Mouse (Mus musculus): ENCODE measurements around the gene Exoc3l4. TPM values are rescaled to one million over a fixed set of nuclear protein-coding genes. Genes with fewer than 3 reads are reported as not detected.

The Exoc3l4 gene
- polyA plus RNA-seq, 1 experiment, result 6.1 TPM

DNA sequence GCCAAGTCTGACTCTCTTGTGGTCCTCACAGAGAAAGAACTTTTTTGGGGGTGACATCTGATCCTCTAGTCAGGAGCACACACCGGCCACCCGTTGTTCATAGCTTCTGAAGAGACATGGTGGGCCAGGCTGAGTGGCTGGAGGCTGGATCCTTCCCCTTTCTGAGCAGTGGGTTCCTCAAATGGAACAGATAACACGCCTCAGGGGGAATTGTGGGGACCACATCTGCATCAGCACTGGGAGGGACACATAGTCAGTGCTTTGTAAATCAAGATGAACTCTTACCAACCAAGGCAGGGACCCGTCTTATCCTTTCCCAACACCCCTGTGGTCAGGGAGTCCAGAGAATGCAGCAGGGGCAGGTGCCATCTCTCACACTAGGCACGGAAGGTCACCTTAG lies 3.1 kb downstream of the Exoc3l4 start:
- Histone ChIP-seq H3K9me3 (replicated peaks; ENCODE audit: control insufficient read depth, insufficient read depth, low read length, poor library complexity, severe bottlenecking) (no peaks in the 10 kb centered on the region), H3K4me1 (ENCODE audit: control insufficient read depth, insufficient read depth, low read length) (no peaks in the 10 kb centered on the region), H3K27ac (ENCODE audit: insufficient read depth, low read length) (no peak overlapping the region), H3K36me3 (ENCODE audit: control insufficient read depth, insufficient read depth, low read length, poor library complexity, severe bottlenecking) (no peaks in the 10 kb centered on the region), H3K27me3 (ENCODE audit: control insufficient read depth, insufficient read depth, low read length, poor library complexity, severe bottlenecking) (no peaks in the 10 kb centered on the region), H3K4me3 (ENCODE audit: low read depth, low read length) (no peak overlapping the region), H3K9ac (ENCODE audit: low read depth, poor library complexity, severe bottlenecking) (no peak overlapping the region)
- TF ChIP-seq CTCF (IDR thresholded peaks at IDR 0.05; ENCODE audit: low read depth, low read length) (no peak), EP300 (IDR thresholded peaks at IDR 0.05; ENCODE audit: insufficient read depth, low read depth, low read length) (no peak), POLR2A (IDR thresholded peaks at IDR 0.05; ENCODE audit: insufficient read depth, low read length) (no peak)

GRCm38 (mm10) chr12:111420946-111421709 lies 4.3 kb downstream of the Exoc3l4 start:
- Histone ChIP-seq H3K27me3 (ENCODE audit: control insufficient read depth, insufficient read depth, low read length, poor library complexity, severe bottlenecking) (no peaks in the 10 kb centered on the region), H3K4me3 (ENCODE audit: low read depth, low read length) (no peak overlapping the region), H3K9ac (ENCODE audit: low read depth, poor library complexity, severe bottlenecking) (no peak overlapping the region), H3K4me1 (ENCODE audit: control insufficient read depth, insufficient read depth, low read length) (no peaks in the 10 kb centered on the region), H3K9me3 (replicated peaks; ENCODE audit: control insufficient read depth, insufficient read depth, low read length, poor library complexity, severe bottlenecking) (no peaks in the 10 kb centered on the region), H3K27ac (ENCODE audit: insufficient read depth, low read length) (no peak overlapping the region), H3K36me3 (ENCODE audit: control insufficient read depth, insufficient read depth, low read length, poor library complexity, severe bottlenecking) (no peaks in the 10 kb centered on the region)
- TF ChIP-seq EP300 (IDR thresholded peaks at IDR 0.05; ENCODE audit: insufficient read depth, low read depth, low read length), result no peak
- TF ChIP-seq CTCF (IDR thresholded peaks at IDR 0.05; ENCODE audit: low read depth, low read length), result no peak
- no peak for TF ChIP-seq POLR2A (IDR thresholded peaks at IDR 0.05; ENCODE audit: insufficient read depth, low read length)

DNA sequence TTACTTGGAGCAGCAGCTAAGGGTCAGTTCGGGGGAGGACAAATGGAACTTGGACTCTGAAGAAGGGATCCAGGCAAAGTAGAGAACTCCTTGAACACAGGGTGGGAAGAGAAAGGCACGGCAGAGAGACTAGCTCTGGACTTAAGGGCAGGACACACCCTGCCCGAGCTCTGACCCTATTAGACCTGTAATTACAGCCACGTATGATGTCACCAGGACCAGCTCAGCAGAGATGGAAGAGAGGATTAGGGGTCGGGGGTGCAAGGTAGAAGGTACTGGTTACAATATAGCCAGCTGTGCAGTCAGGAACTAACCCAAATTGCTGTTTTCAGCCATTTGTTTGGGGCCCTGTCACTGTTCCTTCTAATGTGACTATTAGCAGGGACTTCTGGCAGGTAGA lies 6.0 kb downstream of the Exoc3l4 start:
- H3K4me1 ChIP-seq (ENCODE audit: control insufficient read depth, insufficient read depth, low read length), result no peaks in the 10 kb centered on the region
- no peaks in the 10 kb centered on the region for H3K36me3 ChIP-seq (ENCODE audit: control insufficient read depth, insufficient read depth, low read length, poor library complexity, severe bottlenecking)
- no peak overlapping the region for H3K9ac ChIP-seq (ENCODE audit: low read depth, poor library complexity, severe bottlenecking)
- H3K27me3 ChIP-seq (ENCODE audit: control insufficient read depth, insufficient read depth, low read length, poor library complexity, severe bottlenecking), result no peaks in the 10 kb centered on the region
- no peaks in the 10 kb centered on the region for H3K9me3 ChIP-seq (replicated peaks; ENCODE audit: control insufficient read depth, insufficient read depth, low read length, poor library complexity, severe bottlenecking)
- peak overlapping the region; percentile 36 for H3K4me3 ChIP-seq (ENCODE audit: low read depth, low read length)
- no peak overlapping the region for H3K27ac ChIP-seq (ENCODE audit: insufficient read depth, low read length)
- TF ChIP-seq POLR2A (IDR thresholded peaks at IDR 0.05; ENCODE audit: insufficient read depth, low read length), result no peak
- TF ChIP-seq EP300 (IDR thresholded peaks at IDR 0.05; ENCODE audit: insufficient read depth, low read depth, low read length), result no peak
- TF ChIP-seq CTCF (IDR thresholded peaks at IDR 0.05; ENCODE audit: low read depth, low read length), result no peak

- Histone ChIP-seq H3K4me3 (ENCODE audit: low read depth, low read length) (peak overlapping the region; percentile 36), H3K9ac (ENCODE audit: low read depth, poor library complexity, severe bottlenecking) (no peak overlapping the region), H3K36me3 (ENCODE audit: control insufficient read depth, insufficient read depth, low read length, poor library complexity, severe bottlenecking) (no peaks in the 10 kb centered on the region), H3K4me1 (ENCODE audit: control insufficient read depth, insufficient read depth, low read length) (no peaks in the 10 kb centered on the region), H3K27me3 (ENCODE audit: control insufficient read depth, insufficient read depth, low read length, poor library complexity, severe bottlenecking) (no peaks in the 10 kb centered on the region), H3K27ac (ENCODE audit: insufficient read depth, low read length) (no peak overlapping the region), H3K9me3 (replicated peaks; ENCODE audit: control insufficient read depth, insufficient read depth, low read length, poor library complexity, severe bottlenecking) (no peaks in the 10 kb centered on the region)
- TF ChIP-seq POLR2A (IDR thresholded peaks at IDR 0.05; ENCODE audit: insufficient read depth, low read length) (no peak), CTCF (IDR thresholded peaks at IDR 0.05; ENCODE audit: low read depth, low read length) (no peak), EP300 (IDR thresholded peaks at IDR 0.05; ENCODE audit: insufficient read depth, low read depth, low read length) (no peak)
Measured at GRCm38 (mm10) chr12:111423570-111424129, 6.8 kb downstream of the Exoc3l4 start.

- H3K4me1 ChIP-seq (ENCODE audit: control insufficient read depth, insufficient read depth, low read length), result no peaks in the 10 kb centered on the region
- no peak for TF ChIP-seq EP300 (IDR thresholded peaks at IDR 0.05; ENCODE audit: insufficient read depth, low read depth, low read length)
- TF ChIP-seq CTCF (IDR thresholded peaks at IDR 0.05; ENCODE audit: low read depth, low read length), result no peak
- no peak for TF ChIP-seq POLR2A (IDR thresholded peaks at IDR 0.05; ENCODE audit: insufficient read depth, low read length)
- no peaks in the 10 kb centered on the region for H3K36me3 ChIP-seq (ENCODE audit: control insufficient read depth, insufficient read depth, low read length, poor library complexity, severe bottlenecking)
Measured at GRCm38 (mm10) chr12:111424547-111424946, 7.7 kb downstream of the Exoc3l4 start.

DNA sequence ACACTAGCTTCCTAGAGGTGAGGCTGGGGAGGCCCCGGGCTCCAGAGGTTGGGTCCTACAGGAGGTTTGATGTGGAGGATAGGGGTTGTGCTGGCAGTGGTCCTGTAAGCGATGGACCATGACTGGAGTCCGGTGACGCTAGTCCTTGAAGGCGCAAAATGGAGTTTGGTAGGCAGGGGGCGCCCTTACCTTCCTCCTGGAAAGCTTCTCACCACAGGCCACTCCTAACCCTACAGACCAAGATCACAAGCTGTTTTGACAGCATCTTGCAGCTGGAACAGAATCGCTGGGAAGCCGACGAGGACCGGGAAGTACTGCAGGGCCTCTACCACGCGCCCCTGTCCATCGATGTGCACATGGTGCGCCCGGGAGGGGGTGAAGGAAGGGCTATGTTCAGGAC lies 8.4 kb downstream of the Exoc3l4 start:
- Histone ChIP-seq H3K9ac (ENCODE audit: low read depth, poor library complexity, severe bottlenecking) (no peak overlapping the region), H3K36me3 (ENCODE audit: control insufficient read depth, insufficient read depth, low read length, poor library complexity, severe bottlenecking) (no peaks in the 10 kb centered on the region), H3K4me3 (ENCODE audit: low read depth, low read length) (no peak overlapping the region), H3K9me3 (replicated peaks; ENCODE audit: control insufficient read depth, insufficient read depth, low read length, poor library complexity, severe bottlenecking) (no peaks in the 10 kb centered on the region), H3K27me3 (ENCODE audit: control insufficient read depth, insufficient read depth, low read length, poor library complexity, severe bottlenecking) (no peaks in the 10 kb centered on the region), H3K4me1 (ENCODE audit: control insufficient read depth, insufficient read depth, low read length) (peaks cover 3% of the 10 kb centered on the region), H3K27ac (ENCODE audit: insufficient read depth, low read length) (no peak overlapping the region)
- no peak for TF ChIP-seq POLR2A (IDR thresholded peaks at IDR 0.05; ENCODE audit: insufficient read depth, low read length)
- TF ChIP-seq CTCF (IDR thresholded peaks at IDR 0.05; ENCODE audit: low read depth, low read length), result peak; percentile 93
- no peak for TF ChIP-seq EP300 (IDR thresholded peaks at IDR 0.05; ENCODE audit: insufficient read depth, low read depth, low read length)

More at GRCm38 (mm10) chr12:111424547-111424946, 7.7 kb downstream of the Exoc3l4 start:
- Histone ChIP-seq H3K27me3 (ENCODE audit: control insufficient read depth, insufficient read depth, low read length, poor library complexity, severe bottlenecking) (no peaks in the 10 kb centered on the region), H3K4me3 (ENCODE audit: low read depth, low read length) (no peak overlapping the region), H3K27ac (ENCODE audit: insufficient read depth, low read length) (no peak overlapping the region), H3K9ac (ENCODE audit: low read depth, poor library complexity, severe bottlenecking) (no peak overlapping the region), H3K9me3 (replicated peaks; ENCODE audit: control insufficient read depth, insufficient read depth, low read length, poor library complexity, severe bottlenecking) (no peaks in the 10 kb centered on the region)
